Mouse (Mus musculus): ENCODE results near the gene Polr2g.
"Not testable (repeated sequence)": the region's sequence is repeated elsewhere in the genome, so short reads cannot be mapped to it uniquely, and the experiment has no call there.

The Polr2g gene
- long read RNA-seq, experiment 1, transcript Polr2g-201 (8 exons, 890 nt) = major isoform, 89 of 101 reads
- long read RNA-seq, experiment 1, transcript Polr2g-202 (7 exons, 833 nt) = minor isoform, 7 of 101 reads
- long read RNA-seq, experiment 1, partial matches to known transcripts = 3 of 101 reads
- long read RNA-seq, experiment 1, other reads (novel, unspliced or antisense) = 1 of 101 reads
- long read RNA-seq, experiment 2, transcript Polr2g-202 (7 exons, 833 nt) = minor isoform, 9 of 112 reads
- long read RNA-seq, experiment 2, transcript Polr2g-201 (8 exons, 890 nt) = major isoform, 95 of 112 reads
- long read RNA-seq, experiment 2, partial matches to known transcripts = 2 of 112 reads
- long read RNA-seq, experiment 2, other reads (novel, unspliced or antisense) = 5 of 112 reads

DNA sequence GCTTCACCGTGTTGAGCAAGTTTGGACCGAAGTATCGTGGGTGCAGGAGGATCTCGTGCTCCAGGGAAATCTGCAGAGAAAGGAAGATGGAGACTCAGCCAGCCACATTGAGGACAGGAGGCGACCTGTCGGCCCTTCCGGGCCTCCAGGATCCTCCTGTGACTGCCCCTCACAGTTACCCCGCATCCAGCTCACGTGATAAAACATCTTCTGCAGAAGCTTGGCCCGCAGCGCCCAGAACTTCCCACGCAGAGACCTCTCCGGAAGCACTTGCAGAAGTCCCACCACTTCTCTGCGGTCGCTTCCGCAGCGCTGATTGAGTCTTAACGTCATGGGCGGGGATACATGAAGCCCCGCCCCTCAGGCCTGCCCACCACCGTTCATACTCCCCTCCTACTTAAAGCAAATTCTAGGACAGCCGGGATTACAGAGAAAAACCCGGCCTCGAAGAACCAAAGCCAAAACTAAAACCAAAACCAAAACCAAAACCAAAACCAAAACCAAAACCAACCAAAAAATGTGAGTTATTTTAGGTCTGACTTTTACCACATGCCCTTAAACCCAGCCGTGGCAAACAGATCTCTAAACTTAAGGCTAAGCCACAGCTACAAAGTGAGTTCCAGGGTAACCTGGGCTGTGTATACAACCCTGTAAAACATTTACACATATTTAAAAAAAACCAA is at the start of gene Polr2g:
Gene Polr2g (minus strand): TSS at position 314 of the 683 bp plus-strand sequence.
- intact Hi-C loops (cut with DNase I) = no loop called here

DNA sequence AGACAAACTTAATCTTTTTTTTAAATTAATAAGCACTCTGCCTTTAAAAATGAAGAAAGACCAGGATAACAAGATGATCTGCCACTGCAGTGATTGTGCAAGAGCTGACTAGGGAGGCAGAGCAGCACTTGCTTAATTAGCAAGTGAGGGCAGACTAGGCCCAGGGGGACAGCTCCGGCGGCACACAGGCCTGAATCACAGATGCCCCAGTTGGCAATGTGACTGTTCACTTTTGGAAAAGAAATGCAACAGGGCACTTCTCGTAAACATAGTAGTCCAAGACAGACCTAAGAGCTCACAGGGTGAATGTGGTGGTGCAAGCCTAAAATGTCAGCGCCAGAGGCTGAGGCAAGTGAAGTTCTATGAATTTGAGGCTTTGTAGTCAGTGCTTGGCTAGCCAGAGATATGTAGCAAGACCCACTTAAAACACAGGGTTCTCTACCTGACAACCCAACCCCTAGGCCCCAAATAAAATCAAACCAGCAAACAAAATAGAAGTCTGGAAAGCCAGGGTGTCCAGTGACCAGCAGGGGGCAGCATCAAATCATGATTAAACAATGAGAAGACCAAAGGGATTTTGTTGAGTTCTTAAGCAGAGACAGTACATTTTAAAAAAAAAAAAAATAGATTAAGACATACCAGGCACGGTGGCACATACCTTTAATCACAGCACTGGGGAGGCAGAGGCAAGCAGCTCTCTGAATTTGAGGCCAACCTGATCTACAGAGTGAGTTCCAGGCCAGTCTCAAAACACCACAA is 46.2 kb upstream of the Polr2g start:
- intact Hi-C loops (cut with DNase I) = no loop called here

DNA sequence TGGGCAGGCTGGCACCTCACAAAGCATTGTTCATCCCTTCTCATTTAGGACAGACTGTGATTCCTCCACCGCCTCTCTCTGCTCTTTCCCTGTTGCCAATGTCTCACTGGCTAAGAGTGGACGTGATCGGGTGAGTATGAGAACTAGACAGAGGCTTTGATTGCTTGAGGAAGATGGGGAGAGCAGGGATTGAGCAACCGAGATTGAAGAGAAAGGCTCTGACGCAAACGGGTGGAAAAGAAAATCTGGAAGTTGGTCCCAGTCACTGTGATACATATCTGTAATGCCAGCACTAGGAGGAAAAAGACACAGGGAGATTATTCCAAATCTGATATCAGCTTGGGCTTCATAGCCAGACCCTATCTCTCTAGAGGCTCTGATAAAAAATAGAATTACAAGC is 44.6 kb upstream of the Polr2g start:
- intact Hi-C loops (cut with DNase I) = no loop called here

DNA sequence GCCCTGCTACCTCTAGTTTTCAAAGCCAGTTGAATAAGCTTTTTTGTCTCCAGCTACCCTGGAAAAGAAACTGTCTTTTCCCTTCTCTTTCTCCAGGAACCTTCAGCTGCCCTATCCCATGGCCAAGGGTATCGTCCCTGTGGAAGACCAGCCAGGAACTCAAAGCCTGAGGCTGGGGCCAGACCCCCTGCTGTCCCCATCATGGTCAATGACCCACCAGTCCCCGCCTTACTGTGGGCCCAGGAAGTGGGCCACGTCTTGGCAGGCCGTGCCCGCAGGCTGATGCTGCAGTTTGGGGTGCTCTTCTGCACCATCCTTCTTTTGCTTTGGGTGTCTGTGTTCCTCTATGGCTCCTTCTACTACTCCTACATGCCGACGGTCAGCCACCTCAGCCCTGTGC is 42.6 kb upstream of the Polr2g start:
- intact Hi-C loops (cut with DNase I) = no loop called here

DNA sequence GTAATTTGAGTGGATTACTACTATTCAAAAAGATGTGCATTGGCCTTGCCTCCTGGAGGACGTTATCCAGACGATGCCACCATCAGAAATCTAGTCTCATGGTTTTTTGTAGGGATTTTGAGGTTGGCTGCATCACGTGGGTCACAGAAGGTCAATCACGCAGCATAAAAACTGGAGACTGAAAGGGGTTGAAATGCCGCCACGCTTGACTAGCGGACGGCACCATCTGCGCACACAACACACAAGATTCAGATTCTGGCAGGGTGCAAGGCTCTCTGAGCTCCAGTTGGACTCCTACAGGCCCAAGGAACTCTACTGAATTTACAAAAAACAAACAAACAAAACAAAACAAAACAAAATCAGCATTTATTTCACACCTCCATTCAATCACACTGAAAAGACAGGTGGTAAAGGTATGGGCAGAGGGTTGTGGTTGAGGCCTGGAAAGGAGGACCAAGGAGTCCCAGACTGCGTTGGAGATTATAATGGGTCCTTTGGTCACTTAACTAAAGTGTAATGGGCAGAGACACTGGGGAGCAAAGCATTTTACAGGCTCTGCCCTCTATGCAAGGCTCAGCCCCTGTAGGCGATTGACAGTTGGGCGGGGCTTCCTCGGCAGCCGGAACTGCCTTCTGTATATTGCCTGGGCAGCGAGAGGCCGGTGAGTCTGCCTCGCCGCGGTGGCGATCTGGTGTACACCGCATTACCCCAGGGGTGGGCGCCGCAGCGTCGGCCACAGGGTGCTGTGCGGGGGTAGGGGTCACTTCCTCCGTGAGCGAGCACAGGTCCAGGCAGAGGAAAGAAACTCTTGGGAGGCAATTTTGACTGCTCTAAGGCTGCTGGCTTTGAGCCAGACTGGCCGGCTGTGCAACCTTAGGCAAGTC is 41.8 kb upstream of the Polr2g start:
- intact Hi-C loops (cut with DNase I) = no loop called here

DNA sequence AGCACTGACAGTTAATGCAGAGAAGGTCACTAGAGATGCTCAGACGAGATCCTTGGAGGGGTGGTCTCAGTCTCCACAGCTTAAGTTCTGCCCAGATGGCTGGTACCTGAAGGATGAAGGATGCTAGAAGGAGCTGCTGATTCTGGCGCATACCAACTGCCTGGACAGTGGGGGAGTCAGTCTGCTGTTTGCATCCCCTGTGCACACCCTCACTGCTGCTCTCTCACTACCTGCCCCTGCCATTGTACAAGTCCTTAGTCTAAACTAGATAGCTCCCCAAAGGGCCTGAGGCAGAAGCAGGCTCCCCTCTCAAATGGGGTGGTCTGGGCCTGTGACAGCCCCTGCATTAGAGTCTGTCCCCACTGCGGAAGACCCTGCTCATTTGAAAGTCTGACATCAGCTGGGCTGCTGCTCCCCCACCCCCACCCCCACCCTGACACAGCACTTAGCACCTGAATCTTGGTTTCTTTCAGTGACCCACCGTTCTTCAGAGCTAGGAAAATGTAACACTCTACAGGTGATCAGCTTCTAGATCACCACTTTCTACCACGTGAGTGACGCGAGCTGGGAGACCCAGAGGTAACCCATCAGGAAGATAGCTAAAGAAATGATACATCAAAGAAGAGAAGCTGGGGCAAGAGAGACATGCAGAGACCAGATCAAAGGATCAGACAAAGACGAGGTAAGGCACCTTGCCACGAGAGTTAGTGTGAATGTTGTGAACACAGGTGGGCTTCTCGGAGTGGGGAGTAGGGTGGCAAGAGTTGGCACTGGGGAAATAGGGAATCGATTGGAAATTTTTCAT is 40.9 kb upstream of the Polr2g start, which contains the start of gene Gng3:
Gene Gng3 (minus strand): TSS at position 92 of the 805 bp plus-strand sequence.
- intact Hi-C loops (cut with DNase I) = no loop called here

DNA sequence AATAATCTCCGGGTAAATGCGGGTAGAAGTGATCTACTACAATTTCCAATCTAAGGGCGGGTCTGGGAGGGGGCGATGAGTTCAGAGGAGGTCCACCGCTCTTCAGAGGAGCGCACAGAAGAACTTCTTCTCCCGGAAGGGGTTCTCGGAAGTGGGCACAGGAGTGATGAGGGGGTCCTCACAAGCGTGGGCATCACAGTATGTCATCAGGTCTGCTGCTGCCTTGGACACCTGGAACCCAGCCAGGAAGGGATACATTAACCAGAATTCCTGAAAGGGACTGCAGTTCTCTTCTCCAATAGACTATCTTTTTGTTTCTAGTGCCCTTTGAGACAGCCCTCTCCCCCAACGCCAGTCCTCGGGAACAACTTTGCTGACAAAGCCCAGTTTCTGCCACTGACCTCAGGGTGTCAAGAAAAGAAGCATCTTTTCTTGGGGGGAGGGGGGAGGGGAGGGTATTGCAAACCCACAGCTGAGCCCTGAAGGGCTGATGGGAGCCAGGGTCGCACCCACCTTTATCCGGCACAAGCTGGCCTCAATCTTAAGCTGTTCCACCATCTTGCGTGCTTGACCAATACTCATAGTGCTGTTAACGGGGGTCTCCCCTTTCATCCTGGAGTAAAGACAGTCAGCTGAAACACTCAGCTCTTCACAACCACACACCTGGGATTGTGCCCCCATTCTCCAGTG is 39.8 kb upstream of the Polr2g start:
- intact Hi-C loops (cut with DNase I) = no loop called here

DNA sequence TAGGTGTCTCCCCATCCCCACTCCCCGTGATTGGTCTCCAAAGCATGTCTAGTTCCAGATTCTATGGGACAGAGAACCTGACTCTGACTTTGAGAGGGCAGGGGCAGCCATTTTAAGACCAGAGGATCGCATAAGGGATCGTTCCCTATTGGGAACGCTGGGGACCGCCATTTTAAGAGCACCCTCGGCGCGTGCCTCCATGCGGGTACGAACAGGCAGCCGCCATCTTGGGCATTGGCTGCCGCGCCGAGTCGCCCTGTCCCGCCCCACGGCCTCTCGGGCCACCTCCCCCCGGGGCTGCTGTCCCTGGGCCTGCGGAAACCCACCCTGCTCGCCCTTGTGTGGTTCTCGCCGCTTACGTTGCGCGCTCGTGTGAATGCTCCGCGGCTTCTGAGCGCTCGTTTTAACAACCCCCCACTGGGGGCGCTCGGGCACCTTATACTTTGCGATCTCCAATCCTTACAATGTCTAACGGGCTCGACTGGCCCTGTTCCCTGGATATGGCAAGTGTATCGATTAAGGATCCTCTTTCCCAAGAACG is 38.9 kb upstream of the Polr2g start, which contains the start of gene Bscl2:
Gene Bscl2 (plus strand): TSS at position 217 of the 541 bp plus-strand sequence.
- intact Hi-C loops (cut with DNase I) = no loop called here

DNA sequence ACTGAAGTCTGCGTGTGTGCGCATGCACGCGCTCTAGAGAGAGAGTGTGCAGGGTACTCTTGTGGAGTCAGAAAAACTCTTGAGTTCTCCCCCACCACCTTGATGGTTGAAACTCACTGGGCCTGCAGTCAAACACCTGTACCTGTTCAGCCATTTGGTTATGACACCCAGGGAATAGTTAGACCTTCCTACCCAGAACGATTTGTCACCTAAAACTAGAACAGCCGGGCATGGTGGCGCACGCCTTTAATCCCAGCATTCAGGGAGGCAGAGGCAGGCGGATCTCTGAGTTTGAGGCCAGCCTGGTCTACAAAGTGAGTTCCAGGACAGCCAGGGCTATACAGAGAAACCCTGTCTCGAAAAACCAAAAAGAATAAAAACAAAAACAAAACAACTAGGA is 38.0 kb upstream of the Polr2g start:
- intact Hi-C loops (cut with DNase I) = not testable (repeated sequence)

DNA sequence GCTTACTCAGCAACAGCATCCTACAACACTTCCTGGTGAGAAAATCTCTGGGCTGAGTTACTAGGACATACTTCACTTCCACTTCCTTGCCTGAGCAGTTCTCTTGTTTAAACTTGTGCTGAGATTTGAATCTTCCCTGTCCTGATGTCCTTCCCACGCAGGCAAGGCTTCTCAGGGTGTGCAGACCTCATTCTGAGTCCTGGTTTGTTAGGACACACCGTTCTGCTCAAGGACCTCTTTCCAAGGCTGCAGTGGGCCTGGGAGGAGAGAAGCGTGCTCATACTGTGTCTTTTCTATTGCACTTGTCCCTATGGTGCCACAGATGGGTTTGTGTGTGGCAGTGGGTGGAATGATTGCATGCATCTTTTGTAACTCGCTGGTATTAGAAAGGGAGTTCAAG is 34.6 kb upstream of the Polr2g start:
- intact Hi-C loops (cut with DNase I) = loop anchor here (5.0 kb wide), 1 partner anchor 119 kb away; the partner anchor contains the start of gene Tut1

DNA sequence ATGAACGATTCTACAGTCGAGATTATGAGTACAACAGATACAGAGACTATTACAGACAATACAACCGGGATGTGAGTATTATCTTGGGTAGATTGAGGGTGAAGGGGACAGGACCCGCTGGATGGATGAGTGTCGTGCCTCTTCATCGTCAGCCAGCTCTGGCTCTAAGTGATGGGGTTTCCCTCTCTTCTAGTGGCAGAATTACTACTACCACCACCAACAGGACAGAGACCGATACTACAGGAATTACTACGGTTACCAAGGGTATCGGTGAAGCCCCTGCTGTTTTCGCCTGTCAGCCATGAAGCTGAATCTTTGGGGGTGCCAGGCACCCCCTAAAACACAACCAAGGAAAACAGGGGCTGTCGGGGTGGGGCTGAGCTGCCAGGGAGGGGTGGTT is 32.9 kb upstream of the Polr2g start:
- intact Hi-C loops (cut with DNase I) = loop anchor here (5.0 kb wide), 1 partner anchor 121 kb away; the partner anchor contains the start of gene Tut1

DNA sequence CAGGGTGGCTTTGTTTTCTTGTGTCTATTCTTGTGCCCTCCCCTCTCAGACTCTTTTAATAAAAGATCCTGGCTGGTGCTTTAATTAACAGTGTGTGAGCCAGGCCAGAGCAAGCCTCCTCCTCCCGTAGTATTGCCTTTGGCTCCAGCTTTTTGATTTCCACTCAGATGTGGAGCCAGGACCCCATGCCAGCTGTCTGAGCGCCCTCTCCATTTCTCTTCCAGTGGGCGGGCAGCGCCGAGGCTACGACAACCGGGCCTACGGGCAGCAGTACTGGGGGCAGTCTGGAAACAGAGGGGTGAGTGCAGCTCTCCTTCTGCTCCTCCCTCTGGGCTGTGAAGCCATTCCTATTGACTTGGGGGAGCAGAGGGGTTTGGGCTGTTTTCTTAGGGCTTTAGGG is 32.3 kb upstream of the Polr2g start:
- intact Hi-C loops (cut with DNase I) = loop anchor here (5.0 kb wide), 1 partner anchor 122 kb away; the partner anchor contains the start of gene Tut1

DNA sequence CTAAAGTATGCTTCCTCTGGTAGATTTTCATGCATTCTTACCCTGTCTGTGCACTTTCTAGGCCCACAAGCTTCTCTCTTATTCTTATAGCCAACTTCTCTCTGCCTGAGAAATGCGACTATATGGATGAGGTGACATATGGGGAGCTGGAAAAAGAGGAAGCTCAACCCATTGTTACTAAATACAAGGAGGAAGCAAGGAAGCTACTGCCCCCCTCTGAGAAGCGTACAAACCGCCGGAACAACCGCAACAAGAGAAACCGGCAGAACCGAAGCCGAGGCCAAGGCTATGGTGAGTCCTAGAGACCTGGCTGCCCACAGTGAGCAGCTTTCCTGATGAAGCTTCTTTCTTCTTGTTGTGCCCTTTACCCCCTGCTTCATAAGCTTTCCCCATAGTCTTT is 31.3 kb upstream of the Polr2g start, which contains the start of gene AC129217.1:
Gene AC129217.1 (plus strand): TSS at position 114 of the 400 bp plus-strand sequence.
- intact Hi-C loops (cut with DNase I) = loop anchor here (5.0 kb wide), 1 partner anchor 123 kb away; the partner anchor contains the start of gene Tut1

DNA sequence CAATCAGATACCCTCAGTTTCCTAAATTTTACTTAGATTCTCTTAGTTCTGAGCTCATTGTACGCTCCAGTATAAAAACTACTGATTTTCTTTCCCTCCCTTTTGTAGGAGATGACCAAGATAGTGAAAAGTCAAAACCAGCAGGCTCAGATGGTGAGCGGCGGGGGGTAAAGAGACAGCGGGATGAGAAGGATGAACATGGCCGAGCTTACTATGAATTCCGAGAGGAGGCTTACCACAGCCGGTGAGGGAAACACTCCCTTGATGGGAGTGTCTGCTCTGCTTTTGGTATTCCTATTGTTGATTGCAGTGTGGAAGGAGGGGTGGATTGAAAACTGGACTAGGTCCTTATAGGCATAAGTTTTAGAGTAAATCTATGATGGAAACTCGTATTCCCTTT is 24.3 kb upstream of the Polr2g start:
- intact Hi-C loops (cut with DNase I) = no loop called here

DNA sequence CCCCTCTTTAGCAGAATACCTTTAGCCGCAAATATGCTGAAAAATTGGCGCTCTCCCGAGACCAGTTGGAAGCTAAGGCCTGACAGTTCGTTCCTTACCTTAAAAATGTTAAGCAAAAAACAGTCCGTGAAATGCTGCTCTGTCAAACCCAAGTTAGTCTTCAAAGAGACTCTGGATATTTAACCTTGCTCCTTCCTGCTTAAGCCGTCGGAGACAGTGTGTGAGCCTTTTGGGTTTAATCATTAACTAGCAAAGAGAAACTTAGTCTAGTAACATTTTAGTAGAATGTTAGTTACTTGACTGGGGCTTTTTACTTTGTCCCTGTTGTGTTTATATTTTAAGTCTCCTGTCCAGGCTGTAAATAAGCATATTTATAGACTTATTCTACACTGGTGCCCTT is 22.8 kb upstream of the Polr2g start:
- intact Hi-C loops (cut with DNase I) = no loop called here

DNA sequence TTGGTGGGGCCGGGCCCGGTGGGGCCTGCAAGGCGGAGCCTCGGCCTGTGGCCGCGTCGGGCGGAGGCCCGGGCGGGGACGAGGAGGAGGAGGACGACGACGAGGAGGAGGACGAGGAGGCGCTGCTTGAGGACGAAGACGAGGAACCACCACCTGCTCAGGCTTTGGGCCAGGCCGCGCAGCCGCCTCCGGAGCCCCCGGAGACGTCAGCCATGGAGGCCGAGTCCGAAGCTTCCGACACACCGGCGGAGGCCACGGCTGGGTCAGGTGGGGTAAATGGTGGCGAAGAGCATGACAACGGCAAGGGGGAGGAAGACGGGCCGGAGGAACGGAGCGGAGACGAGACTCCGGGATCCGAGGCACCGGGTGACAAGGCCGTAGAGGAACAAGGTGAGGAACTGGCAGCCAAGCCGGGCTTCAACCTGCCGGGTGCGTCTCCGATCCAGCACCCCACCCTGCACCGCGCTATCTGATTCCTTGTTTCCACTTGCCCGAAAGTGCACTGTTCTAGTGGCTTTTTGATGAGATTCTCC is 22.1 kb upstream of the Polr2g start:
- intact Hi-C loops (cut with DNase I) = no loop called here

DNA sequence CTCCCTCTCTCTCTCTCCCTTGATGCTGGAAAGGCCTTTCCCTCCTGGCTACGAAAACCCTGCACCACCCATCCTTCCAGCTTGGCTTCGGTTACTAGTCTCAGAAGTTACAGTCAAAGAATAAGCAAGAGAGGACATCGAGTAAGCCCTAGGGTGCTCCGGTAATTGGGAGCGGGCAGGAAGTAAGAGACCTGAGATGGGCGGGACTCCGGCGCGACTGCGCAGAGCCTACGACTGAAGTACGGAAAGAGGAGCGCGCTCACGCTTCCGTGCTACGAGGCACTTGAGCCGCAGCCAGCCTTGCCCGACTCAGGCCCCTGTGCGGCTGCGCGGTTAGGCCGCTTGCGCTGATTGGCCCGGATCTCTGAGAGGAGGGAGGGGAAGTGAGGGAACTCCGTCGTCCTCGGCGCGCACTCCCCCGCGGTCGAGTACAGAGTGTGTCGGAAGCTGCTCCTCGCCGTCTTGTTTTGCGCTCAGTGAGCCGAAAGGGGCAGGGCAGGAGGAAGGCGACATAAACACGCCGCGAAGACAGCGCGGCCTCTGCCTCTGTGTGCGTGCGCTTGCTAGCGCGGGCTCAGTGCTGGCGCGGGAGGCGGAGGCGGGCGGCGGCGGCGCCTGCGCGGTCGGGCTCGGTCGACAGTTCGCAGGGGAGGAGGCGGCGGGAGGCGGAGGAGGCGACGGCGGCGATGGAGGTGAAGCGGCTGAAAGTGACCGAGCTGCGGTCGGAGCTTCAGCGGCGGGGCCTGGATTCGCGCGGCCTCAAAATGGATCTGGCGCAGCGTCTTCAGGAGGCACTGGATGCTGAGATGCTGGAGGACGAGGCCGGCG is 21.4 kb upstream of the Polr2g start, which contains the start of gene Hnrnpul2:
Gene Hnrnpul2 (plus strand): TSS at position 415 of the 828 bp plus-strand sequence.
- intact Hi-C loops (cut with DNase I) = loop anchor here (5.0 to 10.0 kb wide), 2 partner anchors 48 to 65 kb away; partner anchors contain the start of genes Nxf1, Tmem179b and Tmem223
